Mouse (Mus musculus): ENCODE measurements around the gene Myrip.

GRCm38 (mm10) chr9:120296938-120297337 is 4.4 kb upstream of the Myrip start:
- TF ChIP-seq POLR2A (IDR thresholded peaks at IDR 0.05; ENCODE audit: extremely low read depth, insufficient read depth, low read length), result no peak
- no peak for TF ChIP-seq CTCF (IDR thresholded peaks at IDR 0.05; ENCODE audit: extremely low read depth, insufficient read depth, low read length)

Measured in cortical plate, adult 2 months (tissue).